Mouse (Mus musculus) hindbrain, embryonic 11.5 days (tissue): ENCODE measurements around the gene Usf2. TPM values are rescaled to one million over a fixed set of nuclear protein-coding genes. Genes with fewer than 3 reads are reported as not detected.
A peak's percentile ranks its signal among the peaks of the same experiment; 100 is the strongest.
"Not testable (repeated sequence)": the region's sequence is repeated elsewhere in the genome, so short reads cannot be mapped to it uniquely, and the experiment has no call there.

Experiments used
- ATAC-seq: fragments of 200-750 bp; cut with Nextera tagmentation; 2 replicates; pipeline ENCODE4 v1.8.0; 2017; ENCODE audit warnings: mild to moderate bottlenecking, moderate TSS enrichment, moderate library complexity; ENCODE audit not compliant: low FRiP score
- DNase-seq: peaks from one replicate; pipeline ENCODE4 v3.0.0-alpha.2; 2015; ENCODE audit warnings: low spot score
- H3K27ac ChIP-seq: fragments of 300-500 bp; sonication (generic); 2 replicates; pipeline ENCODE4 v1.5.1; 2014; ENCODE audit warnings: mild to moderate bottlenecking, low read depth, low read length
- H3K27me3 ChIP-seq: fragments of 300-500 bp; sonication (generic); 2 replicates; pipeline ENCODE4 v1.6.1; 2014; ENCODE audit warnings: mild to moderate bottlenecking, low read length, moderate library complexity, mixed read lengths; ENCODE audit not compliant: control insufficient read depth, insufficient read depth
- H3K36me3 ChIP-seq: fragments of 300-500 bp; sonication (generic); 2 replicates; pipeline ENCODE4 v1.6.1; 2014; ENCODE audit warnings: mild to moderate bottlenecking, low read length, moderate library complexity, mixed read lengths; ENCODE audit not compliant: control insufficient read depth, insufficient read depth
- H3K4me1 ChIP-seq: fragments of 300-500 bp; sonication (generic); replicated peaks from 2 replicates; pipeline ENCODE4 v1.6.1; 2014; ENCODE audit warnings: low read length, mixed read lengths; ENCODE audit not compliant: control insufficient read depth, insufficient read depth
- H3K4me2 ChIP-seq: fragments of 300-500 bp; sonication (generic); replicated peaks from 2 replicates; pipeline ENCODE4 v1.6.1; 2014; ENCODE audit warnings: mild to moderate bottlenecking, low read depth, low read length
- H3K4me3 ChIP-seq: fragments of 300-500 bp; sonication (generic); 2 replicates; pipeline ENCODE4 v1.5.1; 2014; ENCODE audit warnings: low read depth, low read length
- H3K9ac ChIP-seq: fragments of 300-500 bp; sonication (generic); 2 replicates; pipeline ENCODE4 v1.6.1; 2014; ENCODE audit warnings: low read depth, low read length
- H3K9me3 ChIP-seq: fragments of 300-500 bp; sonication (generic); 2 replicates; pipeline ENCODE4 v1.6.1; 2016; ENCODE audit warnings: low read length; ENCODE audit not compliant: control insufficient read depth
- WGBS: fragments of 180-500 bp; shearing (Covaris S2); extraction: QIAGEN DNeasy Blood & Tissue Kit; methylation state at CpG from one replicate; pipeline ENCODE4 v1.1.7; 2014; 5-methylcytosine and 5-hydroxymethylcytosine counted together
- polyA plus RNA-seq: library from polyadenylated mRNA; unstranded; fragments of >200 nt; fragmentation: Nextera tagmentation; extraction: Ambion mirVana; gene quantifications from 2 replicates; pipeline ENCODE4 v1.2.1, GENCODE M21; 2014

Usf2 gene
- polyA plus RNA-seq, 1 experiment from 2014 or later: 25.4 TPM

- Histone ChIP-seq H3K36me3 (peaks cover 14% of the 10 kb centered on the region), H3K4me3 (peak overlapping the region; percentile 98), H3K9ac (no peak overlapping the region), H3K27ac (no peak overlapping the region), H3K4me1 (no peaks in the 10 kb centered on the region; the same call in 1 of the 2 replicates), H3K9me3 (no peaks in the 10 kb centered on the region), H3K27me3 (no peaks in the 10 kb centered on the region), H3K4me2 (peak overlapping the region; percentile 85)
- 90% methylated on average over 12 of the region's 12 CpGs for WGBS
- DNase-seq (no peak), ATAC-seq (no peak)
These were observed 1.6 kb downstream of the Usf2 start for GRCm38 (mm10) chr7:30954971-30955520.

- no peak overlapping the region for H3K9ac ChIP-seq
- no peaks in the 10 kb centered on the region for H3K27me3 ChIP-seq
- WGBS: 84% methylated on average over 3 of the region's 3 CpGs
- H3K4me3 ChIP-seq: no peak overlapping the region
- ATAC-seq: no peak
- H3K4me1 ChIP-seq: no peaks in the 10 kb centered on the region; the same call in 1 of the 2 replicates
- no peaks in the 10 kb centered on the region for H3K9me3 ChIP-seq
- no peak overlapping the region for H3K27ac ChIP-seq
- H3K4me2 ChIP-seq: no peak overlapping the region
- no peak for DNase-seq
- H3K36me3 ChIP-seq: peaks cover 15% of the 10 kb centered on the region
These were observed 2.6 kb downstream of the Usf2 start for GRCm38 (mm10) chr7:30954036-30954435.

DNA sequence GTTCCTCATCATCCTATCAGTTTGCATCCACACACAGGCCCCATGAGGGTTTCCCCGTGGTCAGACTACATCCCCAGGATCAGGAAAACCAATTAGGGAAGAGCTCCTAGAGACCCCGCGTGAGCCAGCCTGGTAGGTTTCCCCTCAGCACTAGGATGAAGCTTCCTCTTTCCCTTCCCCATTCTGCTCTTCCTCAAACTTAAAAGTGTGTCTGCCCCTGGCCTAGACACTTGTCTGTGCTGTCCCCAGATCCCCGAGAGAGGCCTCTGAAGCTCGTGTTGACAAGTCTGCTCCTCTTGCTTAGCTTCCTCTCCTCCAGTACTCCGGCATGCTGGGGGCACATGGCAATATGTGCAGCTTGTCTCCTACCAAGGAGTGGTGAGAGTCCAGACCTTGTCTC lies 3.1 kb downstream of the Usf2 start:
- H3K9me3 ChIP-seq: no peaks in the 10 kb centered on the region
- H3K4me3 ChIP-seq: no peak overlapping the region
- WGBS: 91% methylated on average over 6 of the region's 6 CpGs
- H3K9ac ChIP-seq: no peak overlapping the region
- no peak overlapping the region for H3K27ac ChIP-seq
- ATAC-seq (no peak), DNase-seq (no peak)
- peaks cover 16% of the 10 kb centered on the region for H3K36me3 ChIP-seq
- no peaks in the 10 kb centered on the region; the same call in 1 of the 2 replicates for H3K4me1 ChIP-seq
- H3K27me3 ChIP-seq: no peaks in the 10 kb centered on the region
- H3K4me2 ChIP-seq: no peak overlapping the region

DNA sequence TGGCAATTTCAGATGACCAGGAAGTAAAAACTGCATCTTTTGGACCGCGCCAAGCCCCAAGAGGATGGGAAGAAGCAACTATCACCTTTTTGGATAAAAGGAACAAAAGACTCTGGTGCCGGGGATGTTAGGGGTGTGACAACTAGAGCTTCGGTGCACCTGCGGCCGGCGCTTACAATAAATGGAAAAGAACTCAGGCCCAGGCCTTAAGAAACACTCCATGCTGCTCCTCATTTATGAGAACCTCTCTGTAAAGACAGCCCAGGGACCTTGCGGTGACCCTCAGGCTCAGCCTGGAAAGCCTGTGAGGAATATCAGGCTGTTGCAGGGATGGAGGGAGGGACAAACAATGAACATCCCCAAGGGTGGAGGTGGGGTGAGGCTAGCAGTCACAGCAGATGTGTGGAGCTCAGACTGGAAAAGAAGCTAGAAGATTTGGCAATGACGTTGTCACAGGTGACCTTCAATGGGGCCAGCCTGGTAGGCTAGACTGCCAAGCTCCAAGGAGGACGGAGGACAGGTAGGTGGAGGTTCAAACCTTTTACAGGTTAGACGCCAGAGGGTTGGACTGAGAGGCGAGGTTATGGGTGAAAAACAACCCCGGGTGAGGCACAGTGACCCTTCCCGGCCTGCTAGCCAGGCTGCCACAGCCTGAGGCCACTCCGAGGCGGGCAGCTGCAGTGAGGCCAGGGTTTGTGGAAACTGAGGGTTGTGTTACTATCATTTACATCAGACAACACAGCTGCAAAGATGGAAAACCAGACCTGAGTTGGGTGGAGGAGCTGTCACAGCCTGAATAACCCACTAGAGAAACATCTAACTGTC lies 4.0 kb downstream of the Usf2 start:
- Histone ChIP-seq H3K36me3 (peaks cover 16% of the 10 kb centered on the region), H3K9me3 (no peaks in the 10 kb centered on the region), H3K27me3 (no peaks in the 10 kb centered on the region), H3K4me3 (no peak overlapping the region), H3K4me1 (no peaks in the 10 kb centered on the region; the same call in 1 of the 2 replicates), H3K4me2 (no peak overlapping the region), H3K9ac (no peak overlapping the region), H3K27ac (no peak overlapping the region)
- 94% methylated on average over 16 of the region's 16 CpGs for WGBS
- ATAC-seq (no peak), DNase-seq (no peak)

GRCm38 (mm10) chr7:30949902-30950301 lies 6.7 kb downstream of the Usf2 start:
- 90% methylated on average over 3 of the region's 3 CpGs for WGBS
- not testable (repeated sequence) for H3K4me1 ChIP-seq, H3K9me3 ChIP-seq, H3K9ac ChIP-seq, H3K4me3 ChIP-seq, ATAC-seq, DNase-seq, H3K27me3 ChIP-seq, H3K4me2 ChIP-seq, H3K27ac ChIP-seq
- peaks cover 19% of the 10 kb centered on the region for H3K36me3 ChIP-seq

DNA sequence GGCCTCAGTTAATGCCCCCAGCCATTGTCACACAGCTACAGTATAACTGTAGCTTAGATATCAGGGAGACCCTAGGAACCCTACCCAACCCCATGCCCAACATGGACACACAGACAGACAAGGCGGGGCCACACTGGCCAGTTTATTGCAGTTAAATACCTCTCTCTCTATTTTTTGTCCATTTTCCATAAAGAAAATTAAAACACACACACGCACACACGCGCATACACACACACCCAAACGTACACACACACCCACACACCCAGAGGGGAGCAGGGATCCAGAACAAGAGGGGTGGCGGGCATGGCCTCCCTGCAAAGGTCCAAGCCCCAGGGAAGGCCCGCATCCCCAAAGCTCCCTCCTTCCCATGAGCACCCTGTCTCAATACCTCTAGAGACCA lies 10.7 kb downstream of the Usf2 start:
- no peaks in the 10 kb centered on the region for H3K4me1 ChIP-seq
- H3K9ac ChIP-seq: no peak overlapping the region
- H3K9me3 ChIP-seq: no peaks in the 10 kb centered on the region
- H3K27ac ChIP-seq: no peak overlapping the region
- no peak for ATAC-seq
- 97% methylated on average over 7 of the region's 7 CpGs for WGBS
- 0 out of 2 replicates have a peak, but pooled peaks cover 5% of the 10 kb centered on the region for H3K36me3 ChIP-seq
- no peak overlapping the region for H3K4me3 ChIP-seq
- no peak for DNase-seq
- no peak overlapping the region for H3K4me2 ChIP-seq
- no peaks in the 10 kb centered on the region for H3K27me3 ChIP-seq

- WGBS: 90% methylated on average over 7 of the region's 7 CpGs
- not testable (repeated sequence) for H3K9me3 ChIP-seq, DNase-seq, H3K4me3 ChIP-seq, H3K4me2 ChIP-seq, H3K36me3 ChIP-seq, H3K27ac ChIP-seq, H3K27me3 ChIP-seq, H3K9ac ChIP-seq, ATAC-seq, H3K4me1 ChIP-seq
These were observed 11.1 kb downstream of the Usf2 start for GRCm38 (mm10) chr7:30945466-30945865.

GRCm38 (mm10) chr7:30944706-30945105 lies 11.9 kb downstream of the Usf2 start:
- H3K4me1 ChIP-seq, H3K9me3 ChIP-seq, H3K27ac ChIP-seq, H3K27me3 ChIP-seq, H3K36me3 ChIP-seq, ATAC-seq, H3K4me2 ChIP-seq, DNase-seq, H3K4me3 ChIP-seq, H3K9ac ChIP-seq: not testable (repeated sequence)
- WGBS: 82% methylated on average over 2 of the region's 2 CpGs
